Mouse (Mus musculus) lung, postnatal 4 days (tissue): ENCODE data around the gene Ppp6r3.

ENCODE experiments used
- DNase-seq, 2 experiments: peaks; one replicate each; pipeline ENCODE4 v3.0.0; 2021

Gene Ppp6r3

GRCm38 (mm10) chr19:3519471-3520169 is 55.9 kb downstream of the Ppp6r3 start:
- DNase-seq, result no peak

GRCm38 (mm10) chr19:3497216-3497615 is 78.3 kb downstream of the Ppp6r3 start:
- no peak for DNase-seq

GRCm38 (mm10) chr19:3489826-3490225 is 85.7 kb downstream of the Ppp6r3 start:
- no peak for DNase-seq

- DNase-seq, result no peak
Observed at GRCm38 (mm10) chr19:3482831-3483230, 92.7 kb downstream of the Ppp6r3 start.

- no peak for DNase-seq
Observed at GRCm38 (mm10) chr19:3480101-3480500, 95.4 kb downstream of the Ppp6r3 start.

GRCm38 (mm10) chr19:3476996-3477395 is 98.6 kb downstream of the Ppp6r3 start:
- no peak for DNase-seq

GRCm38 (mm10) chr19:3471218-3471617 is 104.3 kb downstream of the Ppp6r3 start:
- no peak for DNase-seq

GRCm38 (mm10) chr19:3467574-3467973 is 108.0 kb downstream of the Ppp6r3 start:
- no peak for DNase-seq

- DNase-seq, result no peak
Observed at GRCm38 (mm10) chr19:3459986-3460385, 115.6 kb downstream of the Ppp6r3 start.

GRCm38 (mm10) chr19:3458331-3459099 is 117.0 kb downstream of the Ppp6r3 start:
- DNase-seq, result no peak

GRCm38 (mm10) chr19:3457700-3458099 is 117.8 kb downstream of the Ppp6r3 start:
- no peak for DNase-seq

GRCm38 (mm10) chr19:3451649-3452048 is 123.9 kb downstream of the Ppp6r3 start:
- DNase-seq, result no peak

- DNase-seq, result peak in 1 of 2 experiments; percentile 72
Observed at GRCm38 (mm10) chr19:3451170-3451569, 124.4 kb downstream of the Ppp6r3 start.

GRCm38 (mm10) chr19:3450714-3451113 is 124.8 kb downstream of the Ppp6r3 start:
- DNase-seq, result no peak

GRCm38 (mm10) chr19:3449248-3449647 is 126.3 kb downstream of the Ppp6r3 start:
- peak; percentile 26 to 56 for DNase-seq

GRCm38 (mm10) chr19:3447348-3447747 is 128.2 kb downstream of the Ppp6r3 start:
- no peak for DNase-seq

- DNase-seq, result no peak
Observed at GRCm38 (mm10) chr19:3441092-3441491, 134.5 kb downstream of the Ppp6r3 start.

GRCm38 (mm10) chr19:3440667-3441066 is 134.9 kb downstream of the Ppp6r3 start:
- no peak for DNase-seq

- DNase-seq, result no peak
Observed at GRCm38 (mm10) chr19:3437980-3438379, 137.6 kb downstream of the Ppp6r3 start.

- DNase-seq, result peak; percentile 42 to 51
Observed at GRCm38 (mm10) chr19:3436840-3437239, 138.7 kb downstream of the Ppp6r3 start.

- DNase-seq, result no peak
Observed at GRCm38 (mm10) chr19:3435824-3436223, 139.7 kb downstream of the Ppp6r3 start.

GRCm38 (mm10) chr19:3434641-3435040 is 140.9 kb downstream of the Ppp6r3 start:
- no peak for DNase-seq

GRCm38 (mm10) chr19:3434124-3434523 is 141.4 kb downstream of the Ppp6r3 start:
- DNase-seq, result no peak

GRCm38 (mm10) chr19:3431969-3432368 is 143.6 kb downstream of the Ppp6r3 start:
- DNase-seq, result no peak
